Mouse (Mus musculus) liver, embryonic 11.5 days (tissue): ENCODE measurements at regions not wholly inside any gene's neighbourhood (a gene's known extent, or its start where the extent isn't known, plus 50 kb on each side); places are given as distances from the start of the nearest gene placed in this dataset.

Experiments used
- ATAC-seq: fragments of 200-750 bp; cut with Nextera tagmentation; replicated peaks from 2 replicates; pipeline ENCODE4 v1.8.0; 2017; ENCODE audit warnings: moderate number of reproducible peaks, mild to moderate bottlenecking, moderate TSS enrichment, moderate library complexity; ENCODE audit not compliant: low FRiP score
- DNase-seq: peaks from one replicate; pipeline ENCODE4 v3.0.0-alpha.2; 2017; ENCODE audit warnings: low spot score
- H3K27ac ChIP-seq: fragments of 300-500 bp; sonication (generic); 2 replicates; pipeline ENCODE4 v1.5.1; 2014; ENCODE audit warnings: mild to moderate bottlenecking, low read depth, low read length, control low read depth
- H3K27me3 ChIP-seq: fragments of 300-500 bp; sonication (generic); replicated peaks from 2 replicates; pipeline ENCODE4 v1.6.1; 2014; ENCODE audit warnings: low read length, mixed read lengths; ENCODE audit not compliant: control insufficient read depth, insufficient read depth
- H3K36me3 ChIP-seq: fragments of 300-500 bp; sonication (generic); 2 replicates; pipeline ENCODE4 v1.6.1; 2014; ENCODE audit warnings: mild to moderate bottlenecking, low read length, moderate library complexity, mixed read lengths; ENCODE audit not compliant: control insufficient read depth, insufficient read depth
- H3K4me1 ChIP-seq: fragments of 300-500 bp; sonication (generic); replicated peaks from 2 replicates; pipeline ENCODE4 v1.6.1; 2014; ENCODE audit warnings: low read length, mixed read lengths; ENCODE audit not compliant: control insufficient read depth, insufficient read depth
- H3K4me2 ChIP-seq: fragments of 300-500 bp; sonication (generic); 2 replicates; pipeline ENCODE4 v1.6.1; 2014; ENCODE audit warnings: mild to moderate bottlenecking, control low read depth, moderate library complexity
- H3K4me3 ChIP-seq: fragments of 300-500 bp; sonication (generic); 2 replicates; pipeline ENCODE4 v1.5.1; 2014; ENCODE audit warnings: low read depth, low read length, control low read depth
- H3K9ac ChIP-seq: fragments of 300-500 bp; sonication (generic); 2 replicates; pipeline ENCODE4 v1.6.1; 2014; ENCODE audit warnings: low read depth, low read length, control low read depth
- H3K9me3 ChIP-seq: fragments of 300-500 bp; sonication (generic); 2 replicates; pipeline ENCODE4 v1.6.1; 2016; ENCODE audit warnings: low read length, inconsistent platforms, mixed read lengths; ENCODE audit not compliant: control insufficient read depth
- WGBS: fragments of 180-500 bp; shearing (Covaris S2); extraction: QIAGEN DNeasy Blood & Tissue Kit; methylation state at CpG from one replicate; pipeline ENCODE4 v1.1.7; 2014; 5-methylcytosine and 5-hydroxymethylcytosine counted together

GRCm38 (mm10) chr6:31011407-31012020 is 52.6 kb upstream of the Klf14 start:
- no peaks in the 10 kb centered on the region for H3K4me1 ChIP-seq
- H3K36me3 ChIP-seq, result no peaks in the 10 kb centered on the region
- 63% methylated on average over 4 of the region's 4 CpGs for WGBS
- ATAC-seq (no peak), DNase-seq (no peak)
- no peaks in the 10 kb centered on the region for H3K27me3 ChIP-seq
- H3K9ac ChIP-seq, result no peak overlapping the region
- H3K4me3 ChIP-seq, result no peak overlapping the region
- no peak overlapping the region for H3K27ac ChIP-seq
- H3K9me3 ChIP-seq, result no peaks in the 10 kb centered on the region
- no peak overlapping the region for H3K4me2 ChIP-seq

DNA sequence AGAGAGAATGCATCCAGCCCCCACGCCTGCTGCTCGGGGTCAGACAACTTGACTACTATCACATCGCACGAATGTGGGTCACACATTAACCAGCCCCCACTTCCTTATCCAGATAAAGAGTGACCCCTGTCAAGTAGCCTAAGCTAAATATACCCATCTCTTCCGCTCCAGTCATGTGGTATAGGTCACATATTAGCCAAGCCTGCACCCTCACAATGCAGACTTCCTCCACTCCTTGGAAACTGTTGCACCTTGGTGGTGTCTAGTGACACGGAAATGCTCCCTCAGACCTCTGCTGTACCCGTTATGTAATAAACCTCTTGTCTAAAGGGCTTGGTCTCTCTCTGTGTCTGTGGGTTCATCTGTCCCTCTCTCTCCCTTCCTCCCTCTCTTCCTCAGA is 57.7 kb upstream of the Klf14 start:
- no peak overlapping the region for H3K4me2 ChIP-seq
- WGBS, result 41% methylated on average over 7 of the region's 7 CpGs

DNA sequence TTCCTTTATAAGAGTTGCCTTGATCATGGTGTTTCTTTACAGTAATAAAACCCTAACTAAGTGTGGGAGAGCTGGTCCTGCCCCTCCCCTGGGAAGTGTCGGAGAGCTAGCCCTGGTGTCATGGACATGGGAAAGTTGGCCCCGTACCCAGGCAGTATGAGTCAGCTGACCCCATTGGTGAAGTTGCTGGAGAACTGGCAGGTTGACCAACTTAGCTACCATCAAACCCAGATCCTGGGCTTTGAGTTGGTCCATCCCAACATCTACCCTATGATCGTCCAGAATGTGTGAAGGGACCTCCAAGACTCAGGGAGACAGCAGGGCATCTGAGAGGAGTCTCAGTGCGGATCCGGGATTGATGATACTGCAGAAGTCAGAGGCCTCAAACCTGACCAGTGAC is 62.9 kb upstream of the Klf14 start:
- Histone ChIP-seq H3K4me3 (no peak overlapping the region), H3K4me2 (no peak overlapping the region), H3K27ac (no peak overlapping the region), H3K9ac (no peak overlapping the region), H3K4me1 (no peaks in the 10 kb centered on the region), H3K27me3 (no peaks in the 10 kb centered on the region), H3K9me3 (no peaks in the 10 kb centered on the region), H3K36me3 (no peaks in the 10 kb centered on the region)
- 87% methylated on average over 5 of the region's 5 CpGs for WGBS
- no peak for DNase-seq
- no peak for ATAC-seq

More for the DNA sequence above, 57.7 kb upstream of the Klf14 start:
- DNase-seq, result no peak
- Histone ChIP-seq H3K9ac (no peak overlapping the region), H3K27ac (no peak overlapping the region), H3K36me3 (no peaks in the 10 kb centered on the region), H3K4me1 (no peaks in the 10 kb centered on the region), H3K4me3 (no peak overlapping the region), H3K27me3 (no peaks in the 10 kb centered on the region), H3K9me3 (no peaks in the 10 kb centered on the region)
- no peak for ATAC-seq

GRCm38 (mm10) chr6:31029777-31030176 is 70.9 kb upstream of the Klf14 start:
- peak; percentile 15 for DNase-seq
- H3K27ac ChIP-seq, result no peak overlapping the region
- H3K4me1 ChIP-seq, result no peaks in the 10 kb centered on the region; the same call in 1 of the 2 replicates
- no peaks in the 10 kb centered on the region for H3K9me3 ChIP-seq
- no peak overlapping the region for H3K9ac ChIP-seq
- no peak overlapping the region for H3K4me3 ChIP-seq
- no peaks in the 10 kb centered on the region for H3K36me3 ChIP-seq
- H3K27me3 ChIP-seq, result no peaks in the 10 kb centered on the region
- no peak overlapping the region for H3K4me2 ChIP-seq
- 87% methylated on average over 9 of the region's 9 CpGs for WGBS
- ATAC-seq, result no peak

DNA sequence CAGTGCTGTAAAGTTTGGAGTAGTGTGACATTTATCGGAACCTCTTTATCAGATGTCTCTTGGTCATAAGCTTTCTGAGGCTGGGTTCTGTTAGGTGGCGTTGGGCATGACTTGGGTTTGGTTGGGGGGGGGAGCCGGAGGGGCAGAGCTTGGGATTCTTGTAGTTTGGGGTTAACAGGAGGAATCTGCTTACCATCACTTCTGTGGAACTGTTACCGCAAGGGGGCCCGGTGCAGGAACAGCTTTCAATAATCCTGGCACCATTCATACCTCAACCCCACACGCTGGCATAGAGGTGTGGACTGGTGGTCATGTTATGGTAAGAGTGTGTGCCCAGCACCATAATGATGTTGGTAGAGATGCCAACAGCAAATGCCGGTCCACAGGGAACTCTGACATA is 72.1 kb upstream of the Klf14 start:
- no peaks in the 10 kb centered on the region; the same call in 1 of the 2 replicates for H3K4me1 ChIP-seq
- no peaks in the 10 kb centered on the region for H3K36me3 ChIP-seq
- no peaks in the 10 kb centered on the region for H3K27me3 ChIP-seq
- 85% methylated on average over 7 of the region's 7 CpGs for WGBS
- no peak overlapping the region for H3K9ac ChIP-seq
- no peaks in the 10 kb centered on the region for H3K9me3 ChIP-seq
- H3K4me2 ChIP-seq, result no peak overlapping the region
- no peak overlapping the region for H3K27ac ChIP-seq
- DNase-seq, result peak; percentile 21
- no peak for ATAC-seq
- no peak overlapping the region for H3K4me3 ChIP-seq

DNA sequence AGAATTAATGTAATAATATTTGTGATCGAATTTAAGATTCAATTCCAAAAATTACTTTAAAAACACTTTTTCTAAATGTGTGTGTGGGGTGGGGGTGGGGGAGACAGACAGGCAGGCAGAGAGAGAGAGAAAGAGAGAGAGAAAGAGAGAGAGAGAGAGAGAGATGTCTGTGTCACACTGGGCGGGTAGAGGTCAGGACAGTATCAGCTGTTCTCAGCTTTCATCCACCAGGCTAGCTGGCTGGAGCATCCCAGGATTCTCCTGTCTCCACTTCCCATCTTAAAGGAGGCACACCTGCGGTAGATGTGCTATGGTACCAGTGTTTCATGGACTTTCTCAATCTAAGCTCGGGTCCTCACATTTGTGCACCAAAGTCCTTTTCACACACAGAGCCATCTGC is 73.3 kb upstream of the Klf14 start:
- DNase-seq, result no peak
- no peak overlapping the region for H3K4me3 ChIP-seq
- H3K4me2 ChIP-seq, result no peak overlapping the region
- H3K9me3 ChIP-seq, result no peaks in the 10 kb centered on the region
- no peaks in the 10 kb centered on the region; the same call in 1 of the 2 replicates for H3K4me1 ChIP-seq
- no peak for ATAC-seq
- 73% methylated on average over 4 of the region's 4 CpGs for WGBS
- no peaks in the 10 kb centered on the region for H3K27me3 ChIP-seq
- no peak overlapping the region for H3K9ac ChIP-seq
- no peak overlapping the region for H3K27ac ChIP-seq
- no peaks in the 10 kb centered on the region for H3K36me3 ChIP-seq

DNA sequence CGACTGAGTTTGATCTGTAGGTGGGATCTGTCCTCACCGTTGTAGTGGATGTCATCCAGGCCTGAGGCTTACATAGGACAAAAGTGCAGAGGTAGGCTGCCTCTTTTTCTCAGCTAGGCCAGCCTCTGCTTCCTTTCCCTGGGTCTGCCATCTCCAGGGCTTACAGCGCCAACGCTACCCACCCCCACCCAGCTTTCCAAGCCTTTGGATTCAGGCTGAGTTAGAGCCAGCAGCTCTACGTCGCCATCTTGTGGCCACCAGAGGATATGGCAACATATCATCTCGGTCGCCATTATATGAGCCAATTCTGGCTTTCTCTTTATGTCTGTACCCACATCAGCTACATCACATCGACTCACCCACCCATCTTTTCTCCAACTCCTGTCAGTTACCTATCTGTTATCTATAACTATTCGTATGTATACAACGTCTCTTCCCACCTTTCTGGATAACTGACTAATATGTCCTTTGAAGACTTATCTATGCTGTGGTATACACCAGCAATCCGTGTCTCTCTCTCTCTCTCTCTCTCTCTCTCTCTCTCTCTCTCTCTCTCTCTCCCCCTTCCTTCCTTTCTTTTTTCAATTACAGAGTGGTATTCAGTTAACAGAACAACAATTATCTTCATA is 74.2 kb upstream of the Klf14 start:
- H3K9me3 ChIP-seq, result no peaks in the 10 kb centered on the region
- H3K4me1 ChIP-seq, result no peaks in the 10 kb centered on the region; the same call in 1 of the 2 replicates
- 7% methylated on average over 12 of the region's 12 CpGs for WGBS
- no peaks in the 10 kb centered on the region for H3K27me3 ChIP-seq
- DNase-seq (peak; percentile 42), ATAC-seq (0 out of 2 replicates have a peak, but pooled peaks have one; percentile 26)
- H3K4me2 ChIP-seq, result peak overlapping the region; percentile 36
- no peak overlapping the region for H3K4me3 ChIP-seq
- H3K9ac ChIP-seq, result no peak overlapping the region
- no peaks in the 10 kb centered on the region for H3K36me3 ChIP-seq
- H3K27ac ChIP-seq, result no peak overlapping the region

GRCm38 (mm10) chr6:31034796-31035195 is 75.9 kb upstream of the Klf14 start:
- WGBS, result 75% methylated on average over 10 of the region's 10 CpGs
- H3K4me3 ChIP-seq, result no peak overlapping the region
- H3K9ac ChIP-seq, result no peak overlapping the region
- H3K4me1 ChIP-seq, result no peaks in the 10 kb centered on the region; the same call in 1 of the 2 replicates
- ATAC-seq (no peak), DNase-seq (peak; percentile 24)
- no peaks in the 10 kb centered on the region for H3K27me3 ChIP-seq
- H3K4me2 ChIP-seq, result no peak overlapping the region
- H3K36me3 ChIP-seq, result no peaks in the 10 kb centered on the region
- H3K9me3 ChIP-seq, result no peaks in the 10 kb centered on the region
- no peak overlapping the region for H3K27ac ChIP-seq

GRCm38 (mm10) chr6:31037801-31038395 is 79.0 kb upstream of the Klf14 start:
- Histone ChIP-seq H3K4me1 (no peaks in the 10 kb centered on the region), H3K9me3 (no peaks in the 10 kb centered on the region), H3K27ac (no peak overlapping the region), H3K9ac (no peak overlapping the region), H3K27me3 (no peaks in the 10 kb centered on the region), H3K36me3 (no peaks in the 10 kb centered on the region), H3K4me2 (no peak overlapping the region), H3K4me3 (no peak overlapping the region)
- no peak for ATAC-seq
- 70% methylated on average over 20 of the region's 20 CpGs for WGBS
- peak; percentile 30 for DNase-seq
